Mouse (Mus musculus): ENCODE measurements at regions not wholly inside any gene's neighbourhood (a gene's known extent, or its start where the extent isn't known, plus 50 kb on each side); places are given as distances from the start of the nearest gene placed in this dataset.

DNA sequence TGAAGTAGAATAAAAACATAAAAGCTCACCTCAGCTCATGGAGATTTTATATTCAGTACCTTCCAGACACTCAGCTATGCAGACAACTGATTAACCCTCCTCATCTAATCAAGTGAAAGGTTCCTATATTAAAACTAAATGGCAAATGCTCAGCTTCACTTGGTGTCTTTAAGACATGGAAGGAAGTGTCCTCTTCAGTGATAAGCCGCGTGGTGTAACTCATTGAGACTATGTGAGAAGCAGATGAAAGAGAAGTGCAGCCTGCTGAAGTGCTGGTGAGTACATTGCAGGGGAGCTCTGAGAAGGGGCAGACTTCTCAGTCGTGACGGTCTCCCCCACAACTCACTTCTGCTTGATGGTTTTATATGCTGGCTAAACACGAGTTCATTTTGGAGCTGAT is 86.6 kb upstream of the Lgalsl start:
- WGBS, result 82% methylated on average over 5 of the region's 5 CpGs
- TF ChIP-seq POLR2A (IDR thresholded peaks at IDR 0.05; ENCODE audit: low read depth, low read length), result no peak
- no peak for TF ChIP-seq CTCF (IDR thresholded peaks at IDR 0.05; ENCODE audit: extremely low read depth, insufficient read length, insufficient replicate concordance, low read depth, low read length)
- Histone ChIP-seq H3K27me3 (ENCODE audit: control insufficient read depth, insufficient read depth, low read length) (no peaks in the 10 kb centered on the region), H3K4me1 (ENCODE audit: control insufficient read depth, insufficient read depth, insufficient read length, low read length) (0 out of 2 replicates have a peak, but pooled peaks cover 2% of the 10 kb centered on the region), H3K36me3 (ENCODE audit: control insufficient read depth, insufficient read depth, low read length) (no peaks in the 10 kb centered on the region), H3K4me3 (ENCODE audit: low read depth, low read length) (no peak overlapping the region), H3K27ac (ENCODE audit: insufficient read depth, low read depth, low read length) (no peak overlapping the region)

DNA sequence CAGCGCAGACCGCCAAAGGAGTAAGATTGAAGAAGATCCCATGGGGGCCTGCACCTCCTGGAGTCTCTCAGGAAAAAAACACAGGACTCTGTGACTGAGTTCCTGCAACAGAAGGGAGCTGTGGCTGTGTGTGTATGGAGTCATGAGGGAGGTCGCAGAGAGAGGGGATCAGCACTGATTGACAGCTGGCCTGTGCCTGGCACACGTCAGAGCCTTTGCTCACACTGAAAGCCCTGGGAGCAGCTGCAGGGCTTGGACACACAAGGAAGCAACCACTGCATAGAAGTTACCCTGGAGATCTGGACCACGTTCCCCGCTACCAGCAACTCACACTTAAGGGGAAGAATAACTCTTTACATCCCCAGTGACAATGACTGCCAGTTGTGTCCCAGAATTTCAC is 92.3 kb upstream of the Lgalsl start:
- Histone ChIP-seq H3K27ac (ENCODE audit: insufficient read depth, low read depth, low read length) (no peak overlapping the region), H3K36me3 (ENCODE audit: control insufficient read depth, insufficient read depth, low read length) (no peaks in the 10 kb centered on the region), H3K4me1 (ENCODE audit: control insufficient read depth, insufficient read depth, insufficient read length, low read length) (no peaks in the 10 kb centered on the region), H3K27me3 (ENCODE audit: control insufficient read depth, insufficient read depth, low read length) (no peaks in the 10 kb centered on the region), H3K4me3 (ENCODE audit: low read depth, low read length) (no peak overlapping the region)
- no peak for TF ChIP-seq POLR2A (IDR thresholded peaks at IDR 0.05; ENCODE audit: low read depth, low read length)
- TF ChIP-seq CTCF (IDR thresholded peaks at IDR 0.05; ENCODE audit: extremely low read depth, insufficient read length, insufficient replicate concordance, low read depth, low read length), result no peak
- WGBS, result 81% methylated on average over 6 of the region's 6 CpGs

DNA sequence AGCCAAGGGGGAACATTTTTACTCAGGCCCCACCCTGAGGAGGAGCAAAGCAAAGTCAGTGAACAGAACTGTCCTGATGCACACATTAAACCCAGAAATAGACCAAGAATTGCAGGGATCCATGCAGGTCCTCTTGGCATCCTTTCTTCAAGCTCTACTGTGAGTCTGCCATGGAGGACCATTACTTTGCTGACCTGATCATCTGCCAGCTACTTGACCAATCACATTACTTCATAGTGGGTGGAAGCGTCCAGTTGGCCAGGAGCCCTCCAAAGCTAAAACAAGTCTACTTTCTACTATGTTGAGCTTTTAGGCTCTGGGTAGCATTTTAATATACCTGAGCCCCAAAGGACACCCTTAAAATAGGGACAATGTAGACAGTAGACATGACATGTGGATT is 98.6 kb upstream of the Lgalsl start:
- WGBS, result 83% methylated on average over 1 of the region's 1 CpGs
- Histone ChIP-seq H3K27ac (ENCODE audit: insufficient read depth, low read depth, low read length) (no peak overlapping the region), H3K4me3 (ENCODE audit: low read depth, low read length) (no peak overlapping the region), H3K4me1 (ENCODE audit: control insufficient read depth, insufficient read depth, insufficient read length, low read length) (no peaks in the 10 kb centered on the region), H3K36me3 (ENCODE audit: control insufficient read depth, insufficient read depth, low read length) (no peaks in the 10 kb centered on the region), H3K27me3 (ENCODE audit: control insufficient read depth, insufficient read depth, low read length) (no peaks in the 10 kb centered on the region)
- TF ChIP-seq POLR2A (IDR thresholded peaks at IDR 0.05; ENCODE audit: low read depth, low read length) (no peak), CTCF (IDR thresholded peaks at IDR 0.05; ENCODE audit: extremely low read depth, insufficient read length, insufficient replicate concordance, low read depth, low read length) (no peak)

DNA sequence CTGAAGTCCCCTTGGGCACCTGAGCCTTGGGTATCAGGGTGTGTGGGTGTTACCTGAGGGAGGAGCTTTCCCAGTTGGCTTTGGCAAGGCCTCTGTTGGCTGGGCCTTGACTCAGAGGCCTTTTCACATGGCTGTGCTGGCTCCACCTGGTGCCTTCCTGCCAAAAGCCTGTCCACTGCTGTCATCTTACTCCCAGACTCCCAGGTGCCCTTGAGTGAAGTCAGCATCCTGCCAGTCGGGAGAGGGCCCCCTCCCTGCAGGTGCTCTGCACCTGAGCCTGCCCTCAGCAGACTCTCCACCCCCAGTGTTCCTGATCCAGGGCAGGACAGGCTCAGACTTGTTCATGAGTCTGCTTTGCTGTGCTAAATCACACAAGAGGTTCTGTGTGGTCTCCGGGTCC is 99.2 kb upstream of the Lgalsl start:
- Histone ChIP-seq H3K4me3 (ENCODE audit: low read depth, low read length) (no peak overlapping the region), H3K36me3 (ENCODE audit: control insufficient read depth, insufficient read depth, low read length) (no peaks in the 10 kb centered on the region), H3K27ac (ENCODE audit: insufficient read depth, low read depth, low read length) (no peak overlapping the region), H3K27me3 (ENCODE audit: control insufficient read depth, insufficient read depth, low read length) (no peaks in the 10 kb centered on the region), H3K4me1 (ENCODE audit: control insufficient read depth, insufficient read depth, insufficient read length, low read length) (no peaks in the 10 kb centered on the region)
- WGBS, result 55% methylated on average over 2 of the region's 2 CpGs
- TF ChIP-seq POLR2A (IDR thresholded peaks at IDR 0.05; ENCODE audit: low read depth, low read length) (no peak), CTCF (IDR thresholded peaks at IDR 0.05; ENCODE audit: extremely low read depth, insufficient read length, insufficient replicate concordance, low read depth, low read length) (no peak)

DNA sequence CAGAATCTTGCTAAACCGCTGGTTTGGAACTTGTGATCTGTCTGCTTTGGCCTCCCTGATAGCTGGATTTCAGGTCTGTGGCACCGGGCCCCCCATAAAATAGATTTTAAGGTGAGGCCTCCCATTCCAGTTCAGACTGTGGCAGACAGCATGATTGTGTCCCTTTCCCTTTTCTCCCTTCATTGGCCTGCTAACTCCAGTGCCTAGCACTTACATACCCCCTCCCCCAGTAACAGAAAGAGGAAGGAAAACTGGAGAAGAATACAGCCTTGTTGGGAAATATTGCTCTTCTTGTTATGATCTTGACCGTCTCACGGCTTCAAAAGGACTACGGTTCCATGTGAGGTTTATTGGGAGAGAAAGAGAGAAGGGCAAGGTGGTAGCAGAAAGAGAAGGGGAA is 99.7 kb upstream of the Lgalsl start:
- Histone ChIP-seq H3K4me1 (ENCODE audit: control insufficient read depth, insufficient read depth, insufficient read length, low read length) (no peaks in the 10 kb centered on the region), H3K4me3 (ENCODE audit: low read depth, low read length) (no peak overlapping the region), H3K27me3 (ENCODE audit: control insufficient read depth, insufficient read depth, low read length) (no peaks in the 10 kb centered on the region), H3K27ac (ENCODE audit: insufficient read depth, low read depth, low read length) (no peak overlapping the region), H3K36me3 (ENCODE audit: control insufficient read depth, insufficient read depth, low read length) (no peaks in the 10 kb centered on the region)
- WGBS, result 86% methylated on average over 5 of the region's 5 CpGs
- TF ChIP-seq POLR2A (IDR thresholded peaks at IDR 0.05; ENCODE audit: low read depth, low read length) (no peak), CTCF (IDR thresholded peaks at IDR 0.05; ENCODE audit: extremely low read depth, insufficient read length, insufficient replicate concordance, low read depth, low read length) (no peak)

DNA sequence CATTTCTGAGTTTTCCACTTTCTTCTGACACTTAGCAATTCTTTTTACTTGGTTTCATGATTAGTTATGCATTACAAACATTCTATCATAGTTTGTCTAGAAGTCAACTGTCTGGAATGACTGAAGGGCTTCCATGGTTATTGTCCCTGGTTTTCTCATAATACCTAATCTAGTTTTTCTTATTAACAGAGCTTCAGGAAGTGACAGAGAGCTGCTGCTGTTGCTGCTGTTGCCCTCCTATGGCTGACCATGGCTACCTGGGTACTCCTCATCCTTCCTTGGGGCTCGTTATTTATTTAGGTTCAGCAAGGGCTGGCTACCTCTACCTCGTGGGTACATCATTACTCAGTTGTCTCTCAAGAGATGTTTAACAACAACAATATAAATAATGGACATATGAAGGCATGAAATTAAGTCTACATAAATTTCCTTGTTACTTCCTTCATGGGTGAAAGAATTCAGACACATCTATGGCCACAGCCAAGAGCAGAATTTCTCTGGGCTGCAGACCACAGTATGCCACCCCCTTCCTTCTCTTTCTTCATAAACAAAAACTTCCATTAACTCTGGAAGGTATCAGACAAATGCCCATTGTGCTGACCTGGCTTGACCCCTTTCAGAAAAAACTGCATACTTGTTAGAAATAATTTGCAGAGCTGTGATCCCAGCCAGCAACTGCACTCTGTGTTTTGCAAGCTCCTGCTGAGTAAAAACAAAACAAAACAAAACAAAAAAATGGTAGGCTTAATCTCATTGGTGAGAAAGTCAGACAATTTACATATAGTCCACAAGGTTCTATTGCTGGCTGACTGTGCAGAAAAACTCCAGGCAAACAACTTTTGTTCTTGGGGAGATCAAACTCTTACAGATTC is 103.6 kb upstream of the Lgalsl start:
- no peaks in the 10 kb centered on the region for H3K4me1 ChIP-seq (ENCODE audit: control insufficient read depth, insufficient read depth, insufficient read length, low read length)
- no peaks in the 10 kb centered on the region for H3K27me3 ChIP-seq (ENCODE audit: control insufficient read depth, insufficient read depth, low read length)
- 49% methylated on average over 2 of the region's 2 CpGs for WGBS
- no peak for TF ChIP-seq CTCF (IDR thresholded peaks at IDR 0.05; ENCODE audit: extremely low read depth, insufficient read length, insufficient replicate concordance, low read depth, low read length)
- TF ChIP-seq POLR2A (IDR thresholded peaks at IDR 0.05; ENCODE audit: low read depth, low read length), result no peak
- no peaks in the 10 kb centered on the region for H3K36me3 ChIP-seq (ENCODE audit: control insufficient read depth, insufficient read depth, low read length)
- H3K4me3 ChIP-seq (ENCODE audit: low read depth, low read length), result no peak overlapping the region
- H3K27ac ChIP-seq (ENCODE audit: insufficient read depth, low read depth, low read length), result no peak overlapping the region

DNA sequence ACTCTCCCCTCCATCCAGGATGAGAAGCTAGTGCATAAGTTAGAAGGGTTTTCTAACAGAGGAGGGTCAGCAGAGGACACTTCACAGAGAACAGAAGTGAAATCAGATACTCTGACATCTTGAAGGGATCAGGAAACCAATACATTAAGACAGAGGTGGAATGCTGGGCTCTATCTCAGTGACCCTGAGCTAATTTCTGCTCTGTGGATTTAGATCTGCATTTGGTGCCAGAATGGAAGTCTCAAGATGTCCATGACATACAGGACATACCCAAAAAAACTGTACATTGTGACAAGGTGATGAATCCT is 104.2 kb upstream of the Lgalsl start:
- TF ChIP-seq POLR2A (IDR thresholded peaks at IDR 0.05; ENCODE audit: low read depth, low read length), result no peak
- no peak for TF ChIP-seq CTCF (IDR thresholded peaks at IDR 0.05; ENCODE audit: extremely low read depth, insufficient read length, insufficient replicate concordance, low read depth, low read length)
- no peak overlapping the region for H3K27ac ChIP-seq (ENCODE audit: insufficient read depth, low read depth, low read length)

More for the DNA sequence above, 104.2 kb upstream of the Lgalsl start:
- Histone ChIP-seq H3K27me3 (ENCODE audit: control insufficient read depth, insufficient read depth, low read length) (no peaks in the 10 kb centered on the region), H3K36me3 (ENCODE audit: control insufficient read depth, insufficient read depth, low read length) (no peaks in the 10 kb centered on the region), H3K4me1 (ENCODE audit: control insufficient read depth, insufficient read depth, insufficient read length, low read length) (no peaks in the 10 kb centered on the region), H3K4me3 (ENCODE audit: low read depth, low read length) (no peak overlapping the region)
